Mouse (Mus musculus): Measurements from ENCODE around the gene Smarcd1.
A peak's percentile ranks its signal among the peaks of the same experiment; 100 is the strongest.

Smarcd1 gene

GRCm38 (mm10) chr15:99733186-99733585 is 31.3 kb downstream of the Smarcd1 start:
- DNase-seq (ENCODE audit: low spot score), result no peak

DNA sequence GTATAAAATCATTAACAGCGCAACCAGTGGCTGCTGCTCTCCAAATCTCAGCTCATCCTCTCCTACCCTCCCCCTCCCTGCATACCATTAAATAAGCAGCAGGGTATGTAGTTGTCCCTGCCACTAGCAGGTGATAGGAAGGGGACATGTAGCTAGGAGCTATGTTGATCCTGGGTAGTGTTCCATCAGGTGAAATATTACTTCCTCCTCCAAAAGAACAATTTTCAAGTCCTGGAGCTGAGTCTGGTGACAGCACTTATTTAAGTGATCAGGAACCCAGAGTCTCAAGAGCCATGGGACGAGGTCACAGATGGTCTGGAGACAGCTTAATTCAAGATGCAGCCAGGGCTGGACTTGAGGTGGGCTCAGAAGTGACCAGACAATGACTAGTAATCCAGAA is 33.7 kb downstream of the Smarcd1 start:
- peak; percentile 100 for DNase-seq (ENCODE audit: low spot score)

GRCm38 (mm10) chr15:99736675-99737074 is 34.7 kb downstream of the Smarcd1 start:
- no peak for DNase-seq (ENCODE audit: low spot score)

- DNase-seq (ENCODE audit: low spot score), result no peak
Observed at GRCm38 (mm10) chr15:99740229-99740628, 38.3 kb downstream of the Smarcd1 start.

DNA sequence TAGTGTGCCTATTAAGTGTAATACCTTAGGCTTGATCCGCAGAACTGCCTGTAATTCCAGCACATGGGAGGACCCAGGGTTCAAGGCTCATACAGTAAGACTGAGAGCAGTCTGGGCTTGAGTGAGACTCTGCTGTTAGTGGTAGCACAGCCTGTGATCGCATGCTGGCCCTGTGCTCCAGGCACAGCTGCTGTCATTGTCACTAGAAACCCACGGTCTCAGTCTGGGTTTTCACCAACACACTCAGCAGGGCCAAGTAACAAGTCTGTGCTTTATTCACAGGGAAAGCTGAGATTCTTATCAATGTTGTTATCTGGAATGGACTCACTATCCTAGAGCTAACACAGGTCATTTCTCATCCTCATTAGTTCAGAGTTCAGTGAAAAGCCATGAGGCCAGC is 52.3 kb downstream of the Smarcd1 start:
- no peak for DNase-seq (ENCODE audit: low spot score)
